Comparison of ENCODE assay signal across 10 mouse cellular contexts in the genomic region with DNA sequence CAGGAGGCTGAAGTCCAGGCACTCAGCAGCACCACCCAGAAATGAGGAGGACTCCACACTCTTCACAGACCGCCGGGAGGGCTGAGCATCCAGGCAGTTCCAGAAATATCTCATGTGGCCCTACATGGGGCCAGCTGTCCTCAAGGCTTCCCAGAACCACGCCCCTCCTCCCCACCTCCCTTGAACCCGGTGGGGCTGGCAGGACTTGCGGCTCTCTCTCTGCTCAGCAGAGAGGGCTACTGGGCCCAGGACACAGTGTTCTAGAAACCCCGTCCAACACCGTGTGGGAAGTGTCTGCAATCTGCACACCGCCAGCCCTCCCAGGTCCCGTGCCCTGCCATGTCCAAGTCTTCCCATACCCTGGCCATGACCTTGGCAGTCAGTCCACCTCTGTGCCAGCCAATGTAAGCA. TPM values are rescaled to one million over a fixed set of nuclear protein-coding genes. Genes with fewer than 3 reads are reported as not detected.
DNase-seq lines count a peak whose midpoint lies in the region; ATAC-seq and TF ChIP-seq lines count a peak whose summit lies in the region.
"Had no signal": no experiment of that assay in that cellular context is flagged by ENCODE, and none has a peak within 500 bp of the region (broad histone marks: within the 10 kb centered on the region; RNA-seq: fewer than 3 reads in every experiment).

No protein-coding gene starts in this region.

- intact Hi-C loops in left cerebral cortex, adult 2 months (cut with DNase I) = no loop called here

- H3K27me3 ChIP-seq in kidney, embryonic 16.5 days (ENCODE audit: insufficient read depth, low read length) = no peaks in the 10 kb centered on the region
- no peaks in the 10 kb centered on the region for H3K27me3 ChIP-seq in kidney, embryonic 15.5 days
- no peaks in the 10 kb centered on the region for H3K27me3 ChIP-seq in heart, embryonic 11.5 days (ENCODE audit: control insufficient read depth, insufficient read depth, low read length)
- H3K27me3 ChIP-seq in forebrain, embryonic 13.5 days = no peaks in the 10 kb centered on the region
- H3K27me3 ChIP-seq: megakaryocyte, embryonic 14.5 days had no signal

- no peak overlapping the region for H3K4me3 ChIP-seq in kidney, embryonic 16.5 days (ENCODE audit: low read length)
- no peak overlapping the region for H3K4me3 ChIP-seq in kidney, embryonic 15.5 days (replicated peaks)
- H3K4me3 ChIP-seq in heart, embryonic 11.5 days (ENCODE audit: low read depth, low read length) = no peak overlapping the region
- no peak overlapping the region for H3K4me3 ChIP-seq in forebrain, embryonic 13.5 days
- H3K4me3 ChIP-seq in left cerebral cortex, adult 2 months = no peak overlapping the region
- H3K4me3 ChIP-seq: megakaryocyte, embryonic 14.5 days had no signal

- peak; percentile 63 to 65 for DNase-seq in cerebellum, postnatal 25 days
- DNase-seq in lung, postnatal 36 days = peak; percentile 87
- DNase-seq in left cerebral cortex, adult 2 months (ENCODE audit: extremely low spot score in 1 of 2, low spot score in 2 of 2) = no peak

- H3K4me2 ChIP-seq in kidney, embryonic 16.5 days (replicated peaks; ENCODE audit: low read depth, low read length) = no peak overlapping the region
- H3K4me2 ChIP-seq in kidney, embryonic 15.5 days = no peak overlapping the region
- H3K4me2 ChIP-seq in heart, embryonic 11.5 days = no peak overlapping the region; the same call in 1 of the 2 replicates
- H3K4me2 ChIP-seq in forebrain, embryonic 13.5 days = no peak overlapping the region

- 69% methylated on average over 9 of the region's 9 CpGs for WGBS in kidney, embryonic 16.5 days
- 86% methylated on average over 9 of the region's 9 CpGs for WGBS in kidney, embryonic 15.5 days
- WGBS in heart, embryonic 11.5 days (ENCODE audit: insufficient replicate concordance) = 51% methylated on average over 9 of the region's 9 CpGs
- 85% methylated on average over 9 of the region's 9 CpGs for WGBS in forebrain, embryonic 13.5 days

- H3K27ac ChIP-seq in kidney, embryonic 16.5 days (ENCODE audit: low read length) = no peak overlapping the region
- no peak overlapping the region for H3K27ac ChIP-seq in kidney, embryonic 15.5 days
- H3K27ac ChIP-seq in heart, embryonic 11.5 days (ENCODE audit: low read depth, low read length) = peak overlapping the region; percentile 25
- H3K27ac ChIP-seq in forebrain, embryonic 13.5 days = no peak overlapping the region
- no peak overlapping the region for H3K27ac ChIP-seq in left cerebral cortex, adult 2 months

- H3K9ac ChIP-seq in kidney, embryonic 16.5 days (replicated peaks; ENCODE audit: low read length) = no peak overlapping the region
- no peak overlapping the region for H3K9ac ChIP-seq in kidney, embryonic 15.5 days
- H3K9ac ChIP-seq in heart, embryonic 11.5 days (ENCODE audit: low read depth, low read length) = peak overlapping the region; percentile 54; the same call in 1 of the 2 replicates
- H3K9ac ChIP-seq in forebrain, embryonic 13.5 days = no peak overlapping the region

- no peaks in the 10 kb centered on the region for H3K9me3 ChIP-seq in kidney, embryonic 16.5 days (ENCODE audit: low read length)
- no peaks in the 10 kb centered on the region for H3K9me3 ChIP-seq in kidney, embryonic 15.5 days (replicated peaks)
- no peaks in the 10 kb centered on the region for H3K9me3 ChIP-seq in heart, embryonic 11.5 days (replicated peaks; ENCODE audit: control insufficient read depth, low read length)
- no peaks in the 10 kb centered on the region for H3K9me3 ChIP-seq in forebrain, embryonic 13.5 days (replicated peaks)
- H3K9me3 ChIP-seq: megakaryocyte, embryonic 14.5 days had no signal

- TF ChIP-seq CTCF in left cerebral cortex, adult 2 months (IDR thresholded peaks at IDR 0.05) = no peak

- 0 out of 2 replicates have a peak, but pooled peaks have one; percentile 33 for ATAC-seq in kidney, embryonic 16.5 days (ENCODE audit: low FRiP score, low TSS enrichment)
- ATAC-seq in kidney, embryonic 15.5 days (replicated peaks; ENCODE audit: low FRiP score) = no peak
- ATAC-seq in heart, embryonic 11.5 days (replicated peaks; ENCODE audit: insufficient number of reproducible peaks, low FRiP score, low TSS enrichment) = no peak
- no peak for ATAC-seq in CD4-positive, CD25-positive, alpha-beta regulatory T cell, adult 4 months
- ATAC-seq in forebrain, embryonic 13.5 days = no peak

- 0 out of 2 replicates have a peak, but pooled peaks cover 5% of the 10 kb centered on the region for H3K4me1 ChIP-seq in kidney, embryonic 16.5 days (ENCODE audit: insufficient read depth, low read length)
- 0 out of 2 replicates have a peak, but pooled peaks cover 3% of the 10 kb centered on the region for H3K4me1 ChIP-seq in kidney, embryonic 15.5 days
- peaks cover 15% of the 10 kb centered on the region for H3K4me1 ChIP-seq in heart, embryonic 11.5 days (ENCODE audit: control insufficient read depth, insufficient read depth, low read length)
- no peaks in the 10 kb centered on the region for H3K4me1 ChIP-seq in forebrain, embryonic 13.5 days

- peaks cover 11% of the 10 kb centered on the region for H3K36me3 ChIP-seq in kidney, embryonic 16.5 days (ENCODE audit: insufficient read depth, low read length)
- H3K36me3 ChIP-seq in kidney, embryonic 15.5 days = peaks cover 40% of the 10 kb centered on the region
- H3K36me3 ChIP-seq in heart, embryonic 11.5 days (ENCODE audit: control insufficient read depth, insufficient read depth, low read length) = peaks cover 2% of the 10 kb centered on the region
- H3K36me3 ChIP-seq in forebrain, embryonic 13.5 days (ENCODE audit: poor library complexity, severe bottlenecking) = peaks cover 48% of the 10 kb centered on the region

RNA-seq across cellular contexts. Expression of gene Fbxo31, which starts 15.7 kb away (rescaled TPM):
- 14.7 and 16.2 TPM in 2 replicates for polyA plus RNA-seq in kidney, embryonic 16.5 days (2015; fragmentation: Nextera tagmentation; extraction: Ambion mirVana)
- polyA plus RNA-seq in kidney, embryonic 15.5 days (2015; fragmentation: Nextera tagmentation; extraction: Ambion mirVana) = 16.6 and 17.5 TPM in 2 replicates
- 9.5 and 9.7 TPM in 2 replicates for polyA plus RNA-seq in heart, embryonic 11.5 days (2014; fragmentation: Nextera tagmentation; extraction: Ambion mirVana)
- 1 to 10 TPM; 2.6 to 2.8 TPM for polyA plus RNA-seq in CD4-positive, CD25-positive, alpha-beta regulatory T cell, adult 4 months (2017; shearing (Covaris generic))
- polyA plus RNA-seq in forebrain, embryonic 13.5 days (2015; fragmentation: Nextera tagmentation; extraction: Ambion mirVana) = 18.6 and 19.1 TPM in 2 replicates
- total RNA-seq in left cerebral cortex, adult 2 months (2021) = 100 to 1,000 TPM in 1 of 2 experiments, 10 to 100 TPM in 1; 97.8 to 104 TPM

RNA-seq across cellular contexts. Expression of gene 1700018B08Rik, which starts 18.8 kb away (rescaled TPM):
- not detected in 2 replicates for polyA plus RNA-seq in kidney, embryonic 16.5 days (2015; fragmentation: Nextera tagmentation; extraction: Ambion mirVana)
- polyA plus RNA-seq in kidney, embryonic 15.5 days (2015; fragmentation: Nextera tagmentation; extraction: Ambion mirVana) = not detected in 2 replicates
- polyA plus RNA-seq in heart, embryonic 11.5 days (2014; fragmentation: Nextera tagmentation; extraction: Ambion mirVana) = 0.24 TPM in 1 of 2 replicates, not detected in the other
- polyA plus RNA-seq in CD4-positive, CD25-positive, alpha-beta regulatory T cell, adult 4 months (2017; shearing (Covaris generic)) = not detected
- polyA plus RNA-seq in forebrain, embryonic 13.5 days (2015; fragmentation: Nextera tagmentation; extraction: Ambion mirVana) = not detected in 2 replicates
- not detected for total RNA-seq in left cerebral cortex, adult 2 months (2021)
- polyA plus RNA-seq: embryonic facial prominence, embryonic 11.5 days had no signal

RNA-seq across cellular contexts. Expression of gene Map1lc3b, which starts 27.2 kb away (rescaled TPM):
- 201 and 211 TPM in 2 replicates for polyA plus RNA-seq in kidney, embryonic 16.5 days (2015; fragmentation: Nextera tagmentation; extraction: Ambion mirVana)
- polyA plus RNA-seq in kidney, embryonic 15.5 days (2015; fragmentation: Nextera tagmentation; extraction: Ambion mirVana) = 183 and 189 TPM in 2 replicates
- 186 and 199 TPM in 2 replicates for polyA plus RNA-seq in heart, embryonic 11.5 days (2014; fragmentation: Nextera tagmentation; extraction: Ambion mirVana)
- polyA plus RNA-seq in CD4-positive, CD25-positive, alpha-beta regulatory T cell, adult 4 months (2017; shearing (Covaris generic)) = 100 to 1,000 TPM; 505 to 519 TPM
- 310 and 325 TPM in 2 replicates for polyA plus RNA-seq in forebrain, embryonic 13.5 days (2015; fragmentation: Nextera tagmentation; extraction: Ambion mirVana)
- 100 to 1,000 TPM; 178 to 181 TPM for total RNA-seq in left cerebral cortex, adult 2 months (2021)

Comparison
In these comparisons a context has a peak if more than half of its experiments do, and no peak if none do; other contexts are left out.
1. DNase-seq: peak in cerebellum, postnatal 25 days (2 of 2) and lung, postnatal 36 days (single experiment); none in left cerebral cortex, adult 2 months (0 of 2).